Mouse (Mus musculus) thymus, postnatal 14 days (tissue): ENCODE data around the gene Pitx1.

Experiments used
- DNase-seq: peaks from one replicate; pipeline ENCODE4 v3.0.0; 2021

Gene Pitx1

GRCm38 (mm10) chr13:55775056-55775455, 60.9 kb downstream of the Pitx1 start:
- DNase-seq = no peak
